Mouse (Mus musculus) limb, embryonic 13.5 days (tissue): ENCODE results near the gene Tmem117. TPM values are rescaled to one million over a fixed set of nuclear protein-coding genes. Genes with fewer than 3 reads are reported as not detected.

Experiments
- ATAC-seq: fragments of 200-750 bp; cut with Nextera tagmentation; 2 replicates; pipeline ENCODE4 v1.8.0; 2017; ENCODE audit warnings: low read depth, moderate number of reproducible peaks, moderate TSS enrichment; ENCODE audit not compliant: low FRiP score
- H3K27ac ChIP-seq: fragments of 300-500 bp; sonication (generic); 2 replicates; pipeline ENCODE4 v1.5.1; 2015; ENCODE audit warnings: inconsistent platforms, mild to moderate bottlenecking, moderate library complexity
- H3K27me3 ChIP-seq: fragments of 300-500 bp; sonication (generic); 2 replicates; pipeline ENCODE4 v1.6.1; 2015; ENCODE audit warnings: mild to moderate bottlenecking, inconsistent platforms
- H3K36me3 ChIP-seq: fragments of 300-500 bp; sonication (generic); 2 replicates; pipeline ENCODE4 v1.6.1; 2015; ENCODE audit warnings: inconsistent platforms, mild to moderate bottlenecking, moderate library complexity
- H3K4me1 ChIP-seq: fragments of 300-500 bp; sonication (generic); 2 replicates; pipeline ENCODE4 v1.6.1; 2015; ENCODE audit warnings: inconsistent platforms
- H3K4me2 ChIP-seq: fragments of 300-500 bp; sonication (generic); replicated peaks from 2 replicates; pipeline ENCODE4 v1.6.1; 2015; ENCODE audit warnings: inconsistent platforms, mild to moderate bottlenecking, moderate library complexity
- H3K4me3 ChIP-seq: fragments of 300-500 bp; sonication (generic); 2 replicates; pipeline ENCODE4 v1.5.1; 2015; ENCODE audit warnings: moderate library complexity, mild to moderate bottlenecking, inconsistent platforms
- H3K9ac ChIP-seq: fragments of 300-500 bp; sonication (generic); 2 replicates; pipeline ENCODE4 v1.6.1; 2015; ENCODE audit warnings: mild to moderate bottlenecking, inconsistent platforms
- H3K9me3 ChIP-seq: fragments of 300-500 bp; sonication (generic); 2 replicates; pipeline ENCODE4 v1.6.1; 2016; ENCODE audit warnings: inconsistent platforms
- WGBS: fragments of 180-500 bp; shearing (Covaris S2); methylation state at CpG from one replicate; pipeline ENCODE4 v1.1.7; 2015; 5-methylcytosine and 5-hydroxymethylcytosine counted together
- polyA plus RNA-seq: library from polyadenylated mRNA; unstranded; fragments of >200 nt; fragmentation: Nextera tagmentation; extraction: Ambion mirVana; gene quantifications from 2 replicates; pipeline ENCODE4 v1.2.1, GENCODE M21; 2015

Gene Tmem117
- polyA plus RNA-seq, 1 experiment from 2014 or later = 5.5 TPM

- no peak overlapping the region for H3K4me2 ChIP-seq
- H3K27me3 ChIP-seq = no peaks in the 10 kb centered on the region; the same call in 1 of the 2 replicates
- no peak overlapping the region for H3K27ac ChIP-seq
- no peak; the same call in 1 of the 2 replicates for ATAC-seq
- H3K4me3 ChIP-seq = no peak overlapping the region
- H3K36me3 ChIP-seq = no peaks in the 10 kb centered on the region
- H3K9me3 ChIP-seq = no peaks in the 10 kb centered on the region
- no peaks in the 10 kb centered on the region for H3K4me1 ChIP-seq
- H3K9ac ChIP-seq = no peak overlapping the region
- 53% methylated on average over 6 of the region's 6 CpGs for WGBS
Observed at GRCm38 (mm10) chr15:94859641-94860040, 230.6 kb downstream of the Tmem117 start.

- Histone ChIP-seq H3K9ac (no peak overlapping the region), H3K4me2 (no peak overlapping the region)
- no peak for ATAC-seq
Observed at GRCm38 (mm10) chr15:94861173-94861572, 232.1 kb downstream of the Tmem117 start.

GRCm38 (mm10) chr15:94864134-94864533 lies 235.1 kb downstream of the Tmem117 start:
- H3K36me3 ChIP-seq = no peaks in the 10 kb centered on the region
- H3K4me1 ChIP-seq = no peaks in the 10 kb centered on the region
- 46% methylated on average over 1 of the region's 1 CpGs for WGBS
- no peak overlapping the region for H3K9ac ChIP-seq
- H3K4me3 ChIP-seq = no peak overlapping the region
- no peak overlapping the region for H3K4me2 ChIP-seq
- H3K27ac ChIP-seq = no peak overlapping the region
- no peaks in the 10 kb centered on the region for H3K9me3 ChIP-seq
- no peak for ATAC-seq
- no peaks in the 10 kb centered on the region for H3K27me3 ChIP-seq

More at GRCm38 (mm10) chr15:94861173-94861572, 232.1 kb downstream of the Tmem117 start:
- H3K27ac ChIP-seq = no peak overlapping the region
- H3K36me3 ChIP-seq = no peaks in the 10 kb centered on the region
- H3K27me3 ChIP-seq = no peaks in the 10 kb centered on the region
- H3K4me3 ChIP-seq = no peak overlapping the region
- 100% methylated on average over 2 of the region's 2 CpGs for WGBS
- no peaks in the 10 kb centered on the region for H3K4me1 ChIP-seq
- H3K9me3 ChIP-seq = no peaks in the 10 kb centered on the region

- H3K27me3 ChIP-seq = no peaks in the 10 kb centered on the region
- H3K4me3 ChIP-seq = no peak overlapping the region
- H3K9ac ChIP-seq = no peak overlapping the region
- no peaks in the 10 kb centered on the region for H3K4me1 ChIP-seq
- no peak overlapping the region for H3K4me2 ChIP-seq
- no peak overlapping the region for H3K27ac ChIP-seq
- WGBS = 85% methylated on average over 5 of the region's 5 CpGs
- no peaks in the 10 kb centered on the region for H3K36me3 ChIP-seq
- H3K9me3 ChIP-seq = no peaks in the 10 kb centered on the region
- ATAC-seq = no peak
Observed at GRCm38 (mm10) chr15:94868372-94868771, 239.3 kb downstream of the Tmem117 start.

GRCm38 (mm10) chr15:94885026-94885425 lies 256.0 kb downstream of the Tmem117 start:
- H3K9ac ChIP-seq = no peak overlapping the region
- no peaks in the 10 kb centered on the region for H3K9me3 ChIP-seq
- 0 out of 2 replicates have a peak, but pooled peaks cover 10% of the 10 kb centered on the region for H3K27me3 ChIP-seq
- no peak overlapping the region for H3K4me3 ChIP-seq
- 72% methylated on average over 4 of the region's 4 CpGs for WGBS
- H3K36me3 ChIP-seq = no peaks in the 10 kb centered on the region
- no peak overlapping the region for H3K27ac ChIP-seq
- no peaks in the 10 kb centered on the region for H3K4me1 ChIP-seq
- H3K4me2 ChIP-seq = no peak overlapping the region
- no peak for ATAC-seq

GRCm38 (mm10) chr15:94893201-94893600 lies 264.2 kb downstream of the Tmem117 start:
- no peak overlapping the region for H3K27ac ChIP-seq
- 0 out of 2 replicates have a peak, but pooled peaks cover 6% of the 10 kb centered on the region for H3K27me3 ChIP-seq
- no peaks in the 10 kb centered on the region for H3K4me1 ChIP-seq
- 87% methylated on average over 1 of the region's 1 CpGs for WGBS
- no peak overlapping the region for H3K4me2 ChIP-seq
- no peak overlapping the region for H3K4me3 ChIP-seq
- H3K9me3 ChIP-seq = no peaks in the 10 kb centered on the region
- H3K9ac ChIP-seq = no peak overlapping the region
- no peak for ATAC-seq
- H3K36me3 ChIP-seq = no peaks in the 10 kb centered on the region

GRCm38 (mm10) chr15:94894086-94894485 lies 265.1 kb downstream of the Tmem117 start:
- no peaks in the 10 kb centered on the region for H3K9me3 ChIP-seq
- no peak overlapping the region for H3K4me2 ChIP-seq
- H3K4me3 ChIP-seq = no peak overlapping the region
- ATAC-seq = no peak
- 58% methylated on average over 5 of the region's 5 CpGs for WGBS
- no peak overlapping the region for H3K9ac ChIP-seq
- H3K27me3 ChIP-seq = 0 out of 2 replicates have a peak, but pooled peaks cover 6% of the 10 kb centered on the region
- no peaks in the 10 kb centered on the region for H3K4me1 ChIP-seq
- no peaks in the 10 kb centered on the region for H3K36me3 ChIP-seq
- no peak overlapping the region for H3K27ac ChIP-seq

GRCm38 (mm10) chr15:94895681-94896080 lies 266.6 kb downstream of the Tmem117 start:
- H3K36me3 ChIP-seq = no peaks in the 10 kb centered on the region
- WGBS = 94% methylated on average over 11 of the region's 11 CpGs
- 0 out of 2 replicates have a peak, but pooled peaks cover 6% of the 10 kb centered on the region for H3K27me3 ChIP-seq
- no peak overlapping the region for H3K4me3 ChIP-seq
- H3K27ac ChIP-seq = no peak overlapping the region
- no peaks in the 10 kb centered on the region for H3K4me1 ChIP-seq
- no peak overlapping the region for H3K9ac ChIP-seq
- no peaks in the 10 kb centered on the region for H3K9me3 ChIP-seq
- no peak overlapping the region for H3K4me2 ChIP-seq
- ATAC-seq = no peak

- no peak overlapping the region for H3K4me3 ChIP-seq
- 82% methylated on average over 1 of the region's 1 CpGs for WGBS
- ATAC-seq = no peak
- no peaks in the 10 kb centered on the region for H3K4me1 ChIP-seq
- no peak overlapping the region for H3K27ac ChIP-seq
- no peaks in the 10 kb centered on the region for H3K36me3 ChIP-seq
- no peak overlapping the region for H3K4me2 ChIP-seq
- no peak overlapping the region for H3K9ac ChIP-seq
- 0 out of 2 replicates have a peak, but pooled peaks cover 4% of the 10 kb centered on the region for H3K27me3 ChIP-seq
- H3K9me3 ChIP-seq = peaks cover 6% of the 10 kb centered on the region; the same call in 1 of the 2 replicates
Observed at GRCm38 (mm10) chr15:94903188-94903587, 274.2 kb downstream of the Tmem117 start.

GRCm38 (mm10) chr15:94904672-94905407 lies 275.8 kb downstream of the Tmem117 start:
- no peaks in the 10 kb centered on the region for H3K4me1 ChIP-seq
- no peaks in the 10 kb centered on the region for H3K36me3 ChIP-seq
- H3K27ac ChIP-seq = no peak overlapping the region
- H3K9me3 ChIP-seq = peaks cover 6% of the 10 kb centered on the region; the same call in 1 of the 2 replicates
- peaks cover 13% of the 10 kb centered on the region for H3K27me3 ChIP-seq
- H3K9ac ChIP-seq = no peak overlapping the region
- no peak overlapping the region for H3K4me3 ChIP-seq
- H3K4me2 ChIP-seq = no peak overlapping the region
- WGBS = 17% methylated on average over 11 of the region's 11 CpGs
- no peak for ATAC-seq

- no peaks in the 10 kb centered on the region for H3K9me3 ChIP-seq
- H3K4me2 ChIP-seq = no peak overlapping the region
- no peak for ATAC-seq
- H3K9ac ChIP-seq = no peak overlapping the region
- 25% methylated on average over 1 of the region's 1 CpGs for whole genome bisulfite sequencing
- H3K36me3 ChIP-seq = no peaks in the 10 kb centered on the region
- peaks cover 7% of the 10 kb centered on the region; the same call in 1 of the 2 replicates for H3K4me1 ChIP-seq
- no peak overlapping the region for H3K27ac ChIP-seq
- H3K4me3 ChIP-seq = no peak overlapping the region
- no peaks in the 10 kb centered on the region for H3K27me3 ChIP-seq
Observed at GRCm38 (mm10) chr15:94921672-94922071, 292.6 kb downstream of the Tmem117 start.

GRCm38 (mm10) chr15:94927986-94928385 lies 299.0 kb downstream of the Tmem117 start:
- no peak overlapping the region for H3K4me2 ChIP-seq
- no peak overlapping the region for H3K27ac ChIP-seq
- WGBS = 63% methylated on average over 5 of the region's 5 CpGs
- no peaks in the 10 kb centered on the region for H3K27me3 ChIP-seq
- H3K9ac ChIP-seq = no peak overlapping the region
- no peaks in the 10 kb centered on the region for H3K36me3 ChIP-seq
- H3K4me3 ChIP-seq = no peak overlapping the region
- no peaks in the 10 kb centered on the region for H3K9me3 ChIP-seq
- no peaks in the 10 kb centered on the region for H3K4me1 ChIP-seq
- ATAC-seq = no peak

- Histone ChIP-seq H3K36me3 (no peaks in the 10 kb centered on the region), H3K9ac (no peak overlapping the region), H3K4me1 (no peaks in the 10 kb centered on the region), H3K4me2 (no peak overlapping the region), H3K27me3 (no peaks in the 10 kb centered on the region), H3K27ac (no peak overlapping the region), H3K9me3 (no peaks in the 10 kb centered on the region), H3K4me3 (no peak overlapping the region)
- ATAC-seq = no peak
- WGBS = 45% methylated on average over 3 of the region's 3 CpGs
Observed at GRCm38 (mm10) chr15:94930743-94931142, 301.7 kb downstream of the Tmem117 start.
